Mouse (Mus musculus): ENCODE measurements at regions not wholly inside any gene's neighbourhood (a gene's known extent, or its start where the extent isn't known, plus 50 kb on each side); places are given as distances from the start of the nearest gene placed in this dataset.

DNA sequence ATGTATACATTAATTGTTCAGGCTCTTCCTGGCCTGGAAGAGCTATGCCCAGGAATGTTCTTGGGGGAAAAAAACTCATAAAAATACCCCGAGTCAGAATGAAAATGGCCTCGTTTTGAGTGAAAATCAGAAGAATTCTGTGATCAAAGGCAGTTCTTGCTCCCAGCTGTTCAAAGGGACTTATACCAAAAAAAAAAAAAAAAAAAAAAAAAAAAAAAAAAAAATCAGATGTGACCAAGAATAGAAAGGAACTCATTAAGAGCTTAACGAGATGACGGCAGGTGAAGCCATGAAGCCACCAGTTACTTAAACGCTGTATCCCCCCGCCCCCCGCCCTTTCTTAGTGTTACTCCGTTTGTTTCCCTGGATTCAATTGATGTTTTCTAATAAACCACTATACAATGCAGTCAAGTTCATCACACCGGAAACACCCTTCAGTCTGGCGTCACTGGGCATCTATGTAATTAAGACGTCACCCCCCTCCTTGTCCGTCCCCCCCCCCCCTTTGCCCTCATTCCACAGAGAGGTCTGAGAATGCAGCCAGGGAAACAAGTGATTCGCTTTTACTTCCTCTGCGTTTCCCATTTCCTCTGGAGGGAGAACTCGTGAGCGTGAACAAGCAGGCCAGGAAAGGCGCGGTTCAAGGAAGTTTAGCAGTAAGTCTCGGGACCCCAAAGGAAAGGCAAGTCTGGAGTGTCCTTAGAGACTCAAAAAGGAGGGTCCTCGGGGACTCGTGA lies 99.1 kb downstream of the Zfp326 start:
- no peak for TF ChIP-seq CTCF (conservative IDR thresholded peaks at IDR 0.05; ENCODE audit: insufficient read depth, insufficient read length, low read depth, low read length)
- TF ChIP-seq POLR2A (IDR thresholded peaks at IDR 0.05; ENCODE audit: low read depth, low read length), result no peak

Measured in kidney, adult 2 months (tissue).